Mouse (Mus musculus) midbrain, embryonic 11.5 days (tissue): ENCODE results near the gene Olfr734. TPM values are rescaled to one million over a fixed set of nuclear protein-coding genes. Genes with fewer than 3 reads are reported as not detected.

Source experiments
- ATAC-seq: fragments of 200-750 bp; cut with Nextera tagmentation; 2 replicates; pipeline ENCODE4 v1.8.0; 2017; ENCODE audit warnings: moderate TSS enrichment, moderate library complexity; ENCODE audit not compliant: low FRiP score
- DNase-seq: peaks from one replicate; pipeline ENCODE4 v3.0.0; 2015; ENCODE audit warnings: low spot score; ENCODE audit errors: missing footprints
- H3K27ac ChIP-seq: fragments of 300-500 bp; sonication (generic); 2 replicates; pipeline ENCODE4 v1.5.1; 2014; ENCODE audit warnings: low read depth, low read length
- H3K27me3 ChIP-seq: fragments of 300-500 bp; sonication (generic); 2 replicates; pipeline ENCODE4 v1.6.1; 2014; ENCODE audit warnings: mild to moderate bottlenecking, low read length, moderate library complexity, mixed read lengths; ENCODE audit not compliant: control insufficient read depth, insufficient read depth
- H3K36me3 ChIP-seq: fragments of 300-500 bp; sonication (generic); 2 replicates; pipeline ENCODE4 v1.6.1; 2014; ENCODE audit warnings: mild to moderate bottlenecking, low read length, moderate library complexity, mixed read lengths; ENCODE audit not compliant: control insufficient read depth, insufficient read depth
- H3K4me1 ChIP-seq: fragments of 300-500 bp; sonication (generic); 2 replicates; pipeline ENCODE4 v1.6.1; 2014; ENCODE audit warnings: low read length; ENCODE audit not compliant: control insufficient read depth, insufficient read depth
- H3K4me2 ChIP-seq: fragments of 300-500 bp; sonication (generic); 2 replicates; pipeline ENCODE4 v1.6.1; 2014; ENCODE audit warnings: mild to moderate bottlenecking, moderate library complexity
- H3K4me3 ChIP-seq: fragments of 300-500 bp; sonication (generic); 2 replicates; pipeline ENCODE4 v1.5.1; 2014; ENCODE audit warnings: low read depth, low read length
- H3K9ac ChIP-seq: fragments of 300-500 bp; sonication (generic); 2 replicates; pipeline ENCODE4 v1.6.1; 2014; ENCODE audit warnings: low read length
- H3K9me3 ChIP-seq: fragments of 300-500 bp; sonication (generic); 2 replicates; pipeline ENCODE4 v1.6.1; 2016; ENCODE audit warnings: low read length; ENCODE audit not compliant: control insufficient read depth
- WGBS: fragments of 180-500 bp; shearing (Covaris S2); extraction: QIAGEN DNeasy Blood & Tissue Kit; methylation state at CpG from one replicate; pipeline ENCODE4 v1.1.7; 2014; 5-methylcytosine and 5-hydroxymethylcytosine counted together
- polyA plus RNA-seq: library from polyadenylated mRNA; unstranded; fragments of >200 nt; fragmentation: Nextera tagmentation; extraction: Ambion mirVana; gene quantifications from 2 replicates; pipeline ENCODE4 v1.2.1, GENCODE M21; 2014

Olfr734 gene
- polyA plus RNA-seq, result not detected in 2 replicates

DNA sequence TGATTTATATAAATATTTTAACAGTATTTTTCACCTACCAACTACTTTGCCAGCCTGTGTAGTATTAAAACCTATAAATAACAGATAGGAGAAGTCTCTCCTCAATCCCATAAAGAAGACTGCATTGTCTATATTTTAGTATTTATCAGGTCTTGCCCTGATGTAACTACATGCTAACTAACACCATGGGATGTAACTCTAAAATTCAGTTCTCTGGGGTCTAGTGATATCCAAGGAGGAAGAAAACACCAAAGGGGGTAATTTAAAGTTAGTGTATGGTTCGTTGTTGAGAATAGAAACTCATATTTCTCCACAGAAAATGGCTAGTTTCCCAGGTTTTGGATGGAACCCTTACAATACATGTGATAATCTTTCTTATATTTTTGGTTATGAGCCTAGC lies at the start of gene Olfr734:
TSS of gene Olfr734 (minus strand) at position 101 of the 400 bp plus-strand sequence.
- Histone ChIP-seq H3K9ac (no peak within 1 kb of the TSS), H3K36me3 (no peaks in the 10 kb centered on the region)
- WGBS, result 72% methylated on average over 1 of the region's 1 CpGs

DNA sequence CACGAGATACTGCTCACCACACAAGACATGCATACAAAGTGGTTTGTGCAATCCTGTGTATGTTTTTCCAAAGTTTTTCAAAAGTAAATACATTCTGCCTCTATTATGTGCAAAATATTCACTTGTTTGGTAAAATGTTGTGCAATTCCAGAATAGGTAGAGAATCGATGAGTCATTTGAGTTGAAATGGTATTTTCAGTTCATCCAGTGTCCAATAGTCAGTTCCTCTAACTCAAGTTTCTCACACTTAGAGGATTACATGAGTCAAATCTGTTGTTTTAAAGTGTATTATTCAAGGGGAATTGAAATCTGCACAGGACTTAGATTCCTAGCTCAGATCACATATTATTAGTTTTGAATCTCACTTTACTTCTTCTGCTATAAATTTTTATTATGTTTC lies 37.0 kb upstream of the Olfr734 start:
- Histone ChIP-seq H3K27me3 (no peaks in the 10 kb centered on the region), H3K4me1 (no peaks in the 10 kb centered on the region), H3K4me3 (no peak overlapping the region), H3K4me2 (no peak overlapping the region), H3K27ac (no peak overlapping the region), H3K9me3 (no peaks in the 10 kb centered on the region), H3K36me3 (no peaks in the 10 kb centered on the region), H3K9ac (no peak overlapping the region)
- DNase-seq, result no peak
- WGBS, result 86% methylated on average over 2 of the region's 2 CpGs
- ATAC-seq, result no peak

More for the DNA sequence above, at the start of gene Olfr734:
- no peaks in the 10 kb centered on the region for H3K4me1 ChIP-seq
- no peak within 1 kb of the TSS for H3K4me2 ChIP-seq
- no peak for ATAC-seq
- no peak within 1 kb of the TSS for H3K27ac ChIP-seq
- no peak within 1 kb of the TSS for H3K4me3 ChIP-seq
- no peak for DNase-seq
- H3K9me3 ChIP-seq, result no peaks in the 10 kb centered on the region
- no peaks in the 10 kb centered on the region for H3K27me3 ChIP-seq

DNA sequence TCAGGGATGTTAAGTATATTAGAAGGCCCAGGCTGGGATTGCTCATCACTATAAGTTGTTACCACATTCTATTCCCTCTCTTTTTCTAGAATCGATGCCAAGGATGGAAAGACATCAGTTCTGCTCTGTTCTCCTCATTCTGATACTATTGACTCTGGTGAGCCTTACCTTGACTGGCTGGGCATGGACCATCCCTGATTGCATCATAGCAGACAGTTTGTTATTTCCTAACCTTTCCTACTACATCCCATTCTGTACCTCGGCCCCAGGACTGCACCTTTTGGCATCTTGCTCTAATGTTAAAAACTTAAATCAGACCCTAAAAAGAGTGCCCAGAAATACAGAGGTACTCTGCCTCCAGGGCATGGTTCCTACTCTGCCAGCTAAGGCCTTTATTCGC lies 33.9 kb upstream of the Olfr734 start:
- H3K27ac ChIP-seq, result no peak overlapping the region
- DNase-seq (no peak), ATAC-seq (no peak)
- H3K9me3 ChIP-seq, result no peaks in the 10 kb centered on the region
- no peak overlapping the region for H3K9ac ChIP-seq
- no peak overlapping the region for H3K4me3 ChIP-seq
- H3K4me1 ChIP-seq, result no peaks in the 10 kb centered on the region
- H3K27me3 ChIP-seq, result no peaks in the 10 kb centered on the region
- H3K4me2 ChIP-seq, result no peak overlapping the region
- WGBS, result 94% methylated on average over 3 of the region's 3 CpGs
- no peaks in the 10 kb centered on the region for H3K36me3 ChIP-seq

DNA sequence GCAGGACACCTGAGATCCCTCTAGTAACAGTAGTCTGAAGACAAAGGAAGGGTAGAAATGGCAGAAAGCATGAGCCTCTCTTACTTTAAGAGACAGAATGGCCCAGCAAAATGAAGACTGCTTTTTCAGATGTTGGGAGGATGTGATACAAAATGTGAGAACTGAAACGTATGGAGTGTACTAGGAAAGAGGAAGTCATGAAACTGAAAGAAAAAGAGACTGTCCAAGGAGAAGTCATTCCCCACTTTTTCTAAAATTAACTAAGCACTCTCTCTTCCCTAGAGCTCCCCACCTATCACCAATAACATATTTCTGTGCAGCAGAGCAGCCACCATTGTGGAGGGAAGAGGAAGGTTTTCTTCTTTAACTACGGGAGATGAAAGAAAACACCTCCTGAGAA lies 31.0 kb upstream of the Olfr734 start, which contains the start of gene Tlr11:
TSS of gene Tlr11 (plus strand) at position 322 of the 400 bp plus-strand sequence.
- no peak within 1 kb of the TSS for H3K9ac ChIP-seq
- no peaks in the 10 kb centered on the region for H3K9me3 ChIP-seq
- ATAC-seq (no peak), DNase-seq (no peak)
- H3K4me3 ChIP-seq, result no peak within 1 kb of the TSS
- 85% methylated on average over 2 of the region's 2 CpGs for WGBS
- no peaks in the 10 kb centered on the region for H3K36me3 ChIP-seq
- H3K4me1 ChIP-seq, result no peaks in the 10 kb centered on the region
- H3K4me2 ChIP-seq, result no peak within 1 kb of the TSS
- H3K27me3 ChIP-seq, result no peaks in the 10 kb centered on the region
- no peak within 1 kb of the TSS for H3K27ac ChIP-seq

DNA sequence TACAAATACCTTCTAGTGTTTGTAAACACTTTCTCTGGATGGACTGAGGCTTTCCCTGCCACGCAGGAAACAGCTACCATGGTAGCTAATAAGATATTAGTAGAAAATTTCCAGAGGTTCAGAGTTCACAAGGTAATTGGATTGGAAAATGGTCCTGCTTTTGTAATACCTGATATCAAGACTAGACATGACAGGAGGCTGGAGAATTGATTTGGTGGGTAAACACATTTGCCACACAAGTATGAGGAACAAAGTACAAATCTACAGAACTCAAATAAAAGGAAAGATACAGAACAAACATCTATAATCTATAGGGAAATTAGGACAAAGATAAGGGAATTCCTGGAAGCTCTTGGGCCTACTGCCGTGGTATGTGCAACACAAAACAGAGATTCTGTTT lies 30.2 kb upstream of the Olfr734 start:
- ATAC-seq (no peak), DNase-seq (no peak)
- Histone ChIP-seq H3K4me1 (no peaks in the 10 kb centered on the region), H3K9ac (no peak overlapping the region), H3K4me2 (no peak overlapping the region), H3K27me3 (no peaks in the 10 kb centered on the region), H3K9me3 (no peaks in the 10 kb centered on the region), H3K27ac (no peak overlapping the region), H3K4me3 (no peak overlapping the region), H3K36me3 (no peaks in the 10 kb centered on the region)
- WGBS, result 88% methylated on average over 2 of the region's 2 CpGs

DNA sequence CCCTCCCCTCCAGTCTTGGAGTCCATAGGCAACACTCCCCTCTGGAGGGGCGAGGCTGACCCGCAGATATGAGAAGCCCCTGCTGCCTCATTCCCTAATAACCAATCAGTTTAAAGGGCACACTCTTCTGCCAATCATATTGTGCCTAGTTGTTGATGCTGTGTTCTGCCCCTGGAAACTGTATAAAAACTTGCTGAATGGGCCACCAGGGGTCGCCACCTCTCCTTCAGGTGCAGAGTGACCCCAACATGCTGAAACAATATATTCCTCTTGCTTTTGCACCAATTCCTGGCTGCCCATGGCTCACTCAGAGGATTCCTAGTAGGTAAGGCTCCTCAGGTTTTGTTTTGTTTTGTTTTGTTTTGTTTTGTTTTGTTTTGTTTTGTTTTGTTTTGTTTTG lies 25.9 kb upstream of the Olfr734 start:
- Histone ChIP-seq H3K36me3 (no peaks in the 10 kb centered on the region), H3K9ac (no peak overlapping the region), H3K27me3 (no peaks in the 10 kb centered on the region), H3K4me1 (no peaks in the 10 kb centered on the region), H3K4me2 (no peak overlapping the region), H3K9me3 (no peaks in the 10 kb centered on the region), H3K4me3 (no peak overlapping the region), H3K27ac (no peak overlapping the region)
- DNase-seq (no peak), ATAC-seq (no peak)
- WGBS, result 52% methylated on average over 3 of the region's 3 CpGs

DNA sequence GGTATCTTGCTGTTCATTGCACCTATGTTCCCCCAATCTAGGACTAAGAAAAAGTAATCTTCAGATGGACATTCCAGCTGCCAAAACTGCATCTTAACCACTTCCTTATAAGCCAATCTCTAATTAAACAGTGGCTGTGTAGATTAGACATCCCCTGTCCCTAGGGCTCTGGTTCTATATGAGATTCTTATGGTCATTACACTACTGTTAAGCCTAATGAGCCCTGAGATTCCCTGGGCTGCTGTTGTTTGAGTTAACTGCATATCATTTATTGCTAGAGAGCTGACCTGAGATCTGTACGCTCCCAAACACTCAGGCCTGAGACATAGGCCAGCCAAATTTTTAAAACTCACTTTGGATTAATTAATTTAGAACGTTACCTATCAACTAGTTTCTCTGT lies 22.2 kb upstream of the Olfr734 start, which contains the start of gene Olfr735:
TSS of gene Olfr735 (minus strand) at position 77 of the 400 bp plus-strand sequence.
- Histone ChIP-seq H3K27me3 (no peaks in the 10 kb centered on the region), H3K4me3 (no peak within 1 kb of the TSS), H3K9me3 (no peaks in the 10 kb centered on the region), H3K9ac (no peak within 1 kb of the TSS), H3K36me3 (no peaks in the 10 kb centered on the region), H3K4me2 (no peak within 1 kb of the TSS), H3K4me1 (no peaks in the 10 kb centered on the region), H3K27ac (no peak within 1 kb of the TSS)
- DNase-seq (no peak), ATAC-seq (no peak)
- 92% methylated on average over 2 of the region's 2 CpGs for WGBS

DNA sequence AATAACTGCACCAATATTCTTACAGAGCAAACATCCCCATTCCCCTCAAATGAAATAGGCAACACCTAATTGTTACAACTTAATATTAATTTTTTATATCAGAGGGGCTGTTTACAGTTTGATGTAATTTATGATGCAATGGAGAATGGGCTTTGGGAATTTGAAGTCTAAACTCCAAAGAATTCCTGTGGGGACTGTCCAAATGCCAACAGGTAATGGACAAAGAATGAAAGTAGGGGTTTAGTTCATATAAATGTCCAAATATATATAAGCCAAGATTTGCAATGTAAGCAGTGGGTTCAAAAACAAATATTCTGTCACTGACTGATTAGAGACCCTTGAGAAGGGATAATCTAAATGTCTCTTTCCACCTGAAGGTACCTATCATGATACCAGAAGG lies 25.1 kb downstream of the Olfr734 start, which contains the start of gene Olfr733:
TSS of gene Olfr733 (minus strand) at position 101 of the 400 bp plus-strand sequence.
- no peaks in the 10 kb centered on the region for H3K36me3 ChIP-seq
- no peak for DNase-seq
- H3K4me3 ChIP-seq, result no peak within 1 kb of the TSS
- H3K4me1 ChIP-seq, result no peaks in the 10 kb centered on the region
- no peaks in the 10 kb centered on the region for H3K27me3 ChIP-seq
- H3K9me3 ChIP-seq, result no peaks in the 10 kb centered on the region
- ATAC-seq, result no peak
- no peak within 1 kb of the TSS for H3K9ac ChIP-seq
- no peak within 1 kb of the TSS for H3K4me2 ChIP-seq
- no peak within 1 kb of the TSS for H3K27ac ChIP-seq

DNA sequence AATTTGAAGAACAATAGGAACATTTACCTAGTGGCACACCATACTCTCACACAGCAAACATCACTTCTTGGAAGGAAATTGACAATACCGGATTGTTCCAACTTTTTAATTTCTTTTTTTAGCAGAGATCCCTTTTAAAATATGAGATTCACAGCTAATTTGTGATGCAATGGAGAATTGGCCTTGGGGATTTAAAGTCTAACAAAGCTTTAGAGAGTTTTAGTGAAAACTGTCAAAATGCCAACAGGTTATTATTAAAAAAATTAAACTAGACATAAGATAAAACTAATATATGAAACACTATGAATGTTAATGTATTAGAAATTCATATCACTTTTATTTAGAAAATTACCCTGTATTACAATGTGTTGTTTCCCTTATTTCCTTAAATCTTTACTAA lies 42.5 kb downstream of the Olfr734 start, which contains the start of gene Olfr732:
TSS of gene Olfr732 (minus strand) at position 101 of the 400 bp plus-strand sequence.
- Histone ChIP-seq H3K9me3 (no peaks in the 10 kb centered on the region), H3K27ac (no peak within 1 kb of the TSS), H3K4me3 (no peak within 1 kb of the TSS), H3K4me2 (no peak within 1 kb of the TSS), H3K4me1 (no peaks in the 10 kb centered on the region), H3K9ac (no peak within 1 kb of the TSS), H3K36me3 (no peaks in the 10 kb centered on the region), H3K27me3 (no peaks in the 10 kb centered on the region)
- WGBS, result 95% methylated on average over 1 of the region's 1 CpGs
- DNase-seq (no peak), ATAC-seq (no peak)
